Mouse (Mus musculus) G1E (cell line): ENCODE measurements around the gene Cstf3. TPM values are rescaled to one million over a fixed set of nuclear protein-coding genes. Genes with fewer than 3 reads are reported as not detected.

ENCODE experiments used
- ATAC-seq: 2 replicates; pipeline ENCODE4 v1.8.0; 2016; ENCODE audit warnings: mild to moderate bottlenecking; ENCODE audit not compliant: insufficient number of reproducible peaks, poor library complexity, low FRiP score, severe bottlenecking; ENCODE audit errors: extremely low read depth
- DNase-seq: peaks from one replicate; pipeline ENCODE4 v3.0.0; 2012; ENCODE audit warnings: low spot score
- H3K27me3 ChIP-seq: 2 replicates; pipeline ENCODE4 v1.6.1; 2012; ENCODE audit warnings: mild to moderate bottlenecking, low read length, inconsistent platforms; ENCODE audit not compliant: insufficient read depth
- H3K36me3 ChIP-seq: replicated peaks from 2 replicates; pipeline ENCODE3; 2012; ENCODE audit warnings: mild to moderate bottlenecking, inconsistent platforms
- H3K4me1 ChIP-seq: 2 replicates; pipeline ENCODE4 v1.6.1; 2012; ENCODE audit warnings: low read depth, low read length, inconsistent platforms, mixed read lengths; ENCODE audit not compliant: insufficient read depth
- H3K4me3 ChIP-seq: 2 replicates; pipeline ENCODE4 v1.5.1; 2012; ENCODE audit warnings: low read depth, mild to moderate bottlenecking, inconsistent platforms, low read length, moderate library complexity, mixed read lengths
- H3K9me3 ChIP-seq: replicated peaks from 2 replicates; pipeline ENCODE4 v1.6.1; 2012; ENCODE audit warnings: inconsistent platforms
- CTCF ChIP-seq: IDR thresholded peaks from 2 replicates; pipeline ENCODE4 v1.5.1; 2012; ENCODE audit warnings: low read depth, low read length, inconsistent platforms, mixed read lengths
- GATA1 ChIP-seq: IDR thresholded peaks from 2 replicates; pipeline ENCODE4 v1.6.1; 2012; ENCODE audit warnings: borderline replicate concordance, low read length, inconsistent platforms, mixed read lengths
- GATA2 ChIP-seq: IDR thresholded peaks from 2 replicates; pipeline ENCODE4 v1.6.1; 2012; ENCODE audit warnings: low read depth, low read length, inconsistent platforms, borderline replicate concordance
- POLR2AphosphoS5 ChIP-seq: IDR thresholded peaks from 2 replicates; pipeline ENCODE4 v1.6.1; 2012; ENCODE audit warnings: low read depth, low read length, inconsistent platforms; ENCODE audit not compliant: insufficient replicate concordance
- TAL1 ChIP-seq: conservative IDR thresholded peaks from 2 replicates; pipeline ENCODE4 v1.6.1; 2012; ENCODE audit warnings: low read depth, low read length, inconsistent platforms, mixed read lengths
- polyA plus RNA-seq: library from polyadenylated mRNA; stranded (reverse); fragments of >175 nt; gene quantifications from 2 replicates; pipeline ENCODE4 v1.2.3, GENCODE M21; 2012
- total RNA-seq, 2 experiments: library from RNA; stranded (forward) in 1 of 2; stranded (reverse) in 1 of 2; fragments of 200-1000 nt in 1 of 2; fragments of >200 nt in 1 of 2; fragmentation: Nextera tagmentation in 1 of 2; gene quantifications; 2 replicates each; pipeline ENCODE4 v1.2.3; 2014 to 2017

Cstf3 gene
- total and polyA plus RNA-seq, 3 experiments = 7.7 to 88.1 (median 30.3) TPM

DNA sequence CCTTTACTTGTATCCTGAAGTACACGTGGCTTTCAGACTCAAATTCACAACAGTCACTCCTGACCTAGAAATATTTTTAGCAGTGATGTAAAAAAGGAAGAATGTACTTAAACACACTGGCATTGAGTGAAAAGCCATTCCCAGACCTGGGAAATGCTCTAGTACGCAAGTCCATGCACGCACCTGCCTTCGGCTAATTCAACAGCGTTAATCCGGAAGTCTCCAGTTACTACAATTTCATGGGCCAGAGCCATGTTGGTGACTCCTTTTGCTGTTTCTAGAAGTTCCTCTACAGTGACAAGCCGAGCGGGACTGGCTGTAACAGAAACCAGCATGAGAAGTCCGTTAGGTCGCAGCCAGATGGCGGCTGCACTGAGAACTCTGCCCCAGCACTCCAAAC is 109.3 kb downstream of the Cstf3 start:
- Histone ChIP-seq H3K9me3 (no peaks in the 10 kb centered on the region), H3K4me1 (no peaks in the 10 kb centered on the region), H3K27me3 (no peaks in the 10 kb centered on the region; the same call in none of the 2 replicates), H3K36me3 (no peaks in the 10 kb centered on the region), H3K4me3 (no peak overlapping the region)
- DNase-seq (no peak), ATAC-seq (no peak)
- TF ChIP-seq POLR2AphosphoS5 = no peak
- no peak for TF ChIP-seq GATA1
- TF ChIP-seq TAL1 = no peak

- no peaks in the 10 kb centered on the region for H3K9me3 ChIP-seq
- H3K4me1 ChIP-seq = no peaks in the 10 kb centered on the region
- TF ChIP-seq GATA2 (no peak), POLR2AphosphoS5 (no peak), GATA1 (no peak), CTCF (no peak), TAL1 (no peak)
- H3K36me3 ChIP-seq = no peaks in the 10 kb centered on the region
- no peak for ATAC-seq
- no peak for DNase-seq
- H3K27me3 ChIP-seq = no peaks in the 10 kb centered on the region; the same call in none of the 2 replicates
- H3K4me3 ChIP-seq = no peak overlapping the region
Observed at GRCm38 (mm10) chr2:104703158-104703557, 112.8 kb downstream of the Cstf3 start.

- ATAC-seq = no peak
- no peak for DNase-seq
- TF ChIP-seq GATA2 (no peak), CTCF (no peak), POLR2AphosphoS5 (no peak)
Observed at GRCm38 (mm10) chr2:104704355-104704754, 114.0 kb downstream of the Cstf3 start.

GRCm38 (mm10) chr2:104709786-104710337 is 119.5 kb downstream of the Cstf3 start:
- Histone ChIP-seq H3K27me3 (peaks cover 2% of the 10 kb centered on the region), H3K9me3 (no peaks in the 10 kb centered on the region), H3K4me3 (no peak overlapping the region), H3K36me3 (no peaks in the 10 kb centered on the region), H3K4me1 (peaks cover 12% of the 10 kb centered on the region)
- ATAC-seq (no peak), DNase-seq (no peak)
- TF ChIP-seq POLR2AphosphoS5 = no peak
- no peak for TF ChIP-seq GATA1
- no peak for TF ChIP-seq GATA2
- TF ChIP-seq TAL1 = no peak
- TF ChIP-seq CTCF = no peak

More at GRCm38 (mm10) chr2:104704355-104704754, 114.0 kb downstream of the Cstf3 start:
- no peaks in the 10 kb centered on the region for H3K9me3 ChIP-seq
- H3K27me3 ChIP-seq = no peaks in the 10 kb centered on the region; the same call in 1 of the 2 replicates
- no peak overlapping the region for H3K4me3 ChIP-seq
- no peaks in the 10 kb centered on the region for H3K4me1 ChIP-seq
- H3K36me3 ChIP-seq = no peaks in the 10 kb centered on the region

GRCm38 (mm10) chr2:104710670-104711370 is 120.5 kb downstream of the Cstf3 start:
- Histone ChIP-seq H3K4me3 (no peak overlapping the region), H3K9me3 (no peaks in the 10 kb centered on the region), H3K27me3 (peaks cover 2% of the 10 kb centered on the region; the same call in 1 of the 2 replicates), H3K4me1 (peaks cover 12% of the 10 kb centered on the region), H3K36me3 (no peaks in the 10 kb centered on the region)
- DNase-seq (no peak), ATAC-seq (peak; percentile 55; the same call in 1 of the 2 replicates)
- TF ChIP-seq POLR2AphosphoS5 (no peak), GATA1 (no peak), TAL1 (no peak), GATA2 (no peak), CTCF (no peak)

DNA sequence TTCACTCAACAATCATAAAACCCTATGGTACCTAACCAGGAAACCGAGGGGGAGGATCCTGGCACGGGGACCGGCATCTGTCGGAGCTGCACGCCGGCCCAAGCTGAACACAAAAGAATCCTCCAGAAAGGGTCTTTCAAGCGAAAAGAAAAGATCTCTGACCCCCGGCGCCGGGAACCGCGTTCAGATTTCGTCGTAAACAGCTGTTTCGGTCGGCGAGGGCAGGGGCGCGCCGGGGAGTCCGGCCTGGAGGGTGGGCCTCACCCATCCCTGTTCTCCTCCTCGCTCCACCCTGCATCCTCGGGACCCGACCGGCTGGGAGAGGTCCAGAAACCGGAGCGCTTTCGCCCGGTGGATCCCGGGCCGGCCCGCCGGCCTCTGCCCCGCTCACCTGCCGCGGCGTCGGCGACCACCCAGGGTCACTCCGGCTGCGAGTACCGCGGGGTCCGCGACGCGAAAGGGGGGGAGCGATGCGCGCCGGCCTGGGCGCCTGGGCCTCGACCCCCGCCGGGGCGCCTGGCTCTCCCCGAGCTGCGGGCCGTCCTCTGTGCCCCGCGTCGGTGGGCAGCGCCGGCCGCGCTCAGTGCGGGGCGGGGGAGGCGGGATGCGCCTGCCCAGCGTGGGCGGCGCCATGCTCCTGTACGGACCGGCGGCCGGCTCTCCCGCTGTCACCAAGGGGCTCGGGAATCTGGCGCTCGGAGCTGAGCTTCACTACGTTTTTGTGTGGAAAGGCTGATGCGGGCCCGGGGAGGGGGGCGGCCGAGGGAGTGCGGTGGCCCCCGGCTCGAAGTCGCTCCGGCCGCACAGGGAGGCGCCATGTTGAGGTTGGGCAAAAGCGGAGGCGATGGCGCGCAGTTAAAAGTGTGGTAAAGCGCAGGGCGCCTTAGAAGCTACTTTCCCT is 121.5 kb downstream of the Cstf3 start, which contains the start of gene Tcp11l1:
Tcp11l1 (minus strand) TSS at position 585 of the 901 bp plus-strand sequence.
- Histone ChIP-seq H3K36me3 (no peaks in the 10 kb centered on the region), H3K27me3 (peaks cover 2% of the 10 kb centered on the region; the same call in 1 of the 2 replicates), H3K4me1 (peaks cover 12% of the 10 kb centered on the region), H3K4me3 (peak within 1 kb of the TSS; percentile 75), H3K9me3 (no peaks in the 10 kb centered on the region)
- DNase-seq = peak; percentile 20
- TF ChIP-seq POLR2AphosphoS5 = no peak
- TF ChIP-seq GATA1 = no peak
- TF ChIP-seq CTCF = no peak
- no peak for TF ChIP-seq TAL1
- no peak for TF ChIP-seq GATA2
- ATAC-seq = no peak
